Mouse (Mus musculus) liver, embryonic 14.5 days (tissue): ENCODE results near the gene Fstl3.

ENCODE experiments used
- CTCF ChIP-seq: IDR thresholded peaks from 2 replicates; pipeline ENCODE4 v1.5.1; 2016; ENCODE audit warnings: antibody characterized with exemption, low read depth, control low read depth
- EP300 ChIP-seq: IDR thresholded peaks from 2 replicates; pipeline ENCODE4 v1.6.1; 2016; ENCODE audit warnings: antibody characterized with exemption, low read depth

DNA sequence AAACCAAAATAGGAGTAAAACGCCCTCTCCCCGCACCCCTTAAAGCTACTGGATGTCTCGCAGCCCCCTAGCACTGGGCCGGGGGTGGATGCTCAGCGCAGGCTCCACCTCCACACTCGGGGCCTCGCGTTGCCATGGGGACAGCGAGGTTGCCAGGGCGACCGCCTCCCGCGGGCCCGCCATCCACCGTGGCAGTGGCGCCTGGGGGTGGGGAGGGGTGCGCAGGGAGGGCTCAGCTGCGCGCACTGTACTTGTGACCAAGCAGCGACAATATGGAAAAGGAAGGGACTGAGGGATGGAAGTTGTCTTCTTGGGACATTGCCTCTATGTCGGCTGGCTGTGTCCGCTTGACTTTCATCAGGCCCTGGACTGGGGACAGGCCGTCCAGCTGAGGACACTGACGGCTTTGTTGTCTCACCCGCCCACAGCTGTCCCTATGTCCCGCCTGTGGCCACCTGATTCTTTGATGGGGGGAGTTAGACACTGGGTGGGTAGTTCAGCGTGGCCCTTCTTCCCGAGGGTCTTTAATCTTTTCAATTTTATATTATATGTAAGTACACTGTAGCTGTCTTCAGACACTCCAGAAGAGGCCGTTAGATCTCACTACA lies 26.7 kb downstream of the Fstl3 start:
- no peak for TF ChIP-seq CTCF
- no peak for TF ChIP-seq EP300
